Mouse (Mus musculus): ENCODE measurements around the gene Ksr1.
A peak's percentile ranks its signal among the peaks of the same experiment; 100 is the strongest.
"Not testable (repeated sequence)": the region's sequence is repeated elsewhere in the genome, so short reads cannot be mapped to it uniquely, and the experiment has no call there.

Ksr1 gene

DNA sequence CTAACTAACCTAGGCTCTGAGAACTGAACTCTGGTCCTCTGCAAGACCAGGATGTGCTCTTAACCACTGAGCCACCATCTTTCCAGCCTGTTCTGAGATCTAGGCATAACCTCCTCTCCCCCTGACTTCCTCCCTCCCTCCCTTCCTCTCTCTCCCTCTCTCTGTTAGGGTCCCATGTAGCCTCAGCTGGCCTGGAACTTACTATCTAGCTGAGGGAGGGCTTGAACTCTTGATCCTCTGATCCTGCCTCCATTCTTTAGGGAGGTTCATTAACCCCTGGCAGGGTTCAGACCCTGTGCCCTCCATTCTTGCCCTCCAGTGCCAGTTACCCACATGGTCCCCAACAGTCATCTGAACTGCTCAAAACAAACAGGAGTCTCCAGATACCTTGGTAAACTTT, 133.2 kb downstream of the Ksr1 start:
- no peak for DNase-seq (ENCODE audit: low spot score in 2 of 2)

DNA sequence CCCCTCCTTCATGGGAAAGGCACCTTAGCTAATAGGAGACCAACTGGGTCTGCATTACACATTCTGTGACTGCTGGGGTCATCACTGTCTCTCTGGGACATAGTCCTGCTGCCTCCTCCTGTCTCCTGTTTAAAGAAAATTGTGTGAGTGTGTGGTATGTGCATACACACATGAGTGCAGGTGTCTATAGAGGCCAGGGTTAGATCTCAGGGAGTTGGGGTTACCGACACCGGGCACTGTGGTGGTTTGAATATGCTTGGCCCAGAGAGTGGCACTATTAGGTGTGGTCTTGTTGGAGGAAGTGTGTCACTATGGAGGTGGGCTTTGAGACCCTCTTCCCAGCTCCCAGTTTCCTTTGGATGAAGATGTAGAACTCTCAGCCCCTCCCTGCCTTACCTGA, 133.7 kb downstream of the Ksr1 start:
- DNase-seq (ENCODE audit: low spot score in 2 of 2): no peak

DNA sequence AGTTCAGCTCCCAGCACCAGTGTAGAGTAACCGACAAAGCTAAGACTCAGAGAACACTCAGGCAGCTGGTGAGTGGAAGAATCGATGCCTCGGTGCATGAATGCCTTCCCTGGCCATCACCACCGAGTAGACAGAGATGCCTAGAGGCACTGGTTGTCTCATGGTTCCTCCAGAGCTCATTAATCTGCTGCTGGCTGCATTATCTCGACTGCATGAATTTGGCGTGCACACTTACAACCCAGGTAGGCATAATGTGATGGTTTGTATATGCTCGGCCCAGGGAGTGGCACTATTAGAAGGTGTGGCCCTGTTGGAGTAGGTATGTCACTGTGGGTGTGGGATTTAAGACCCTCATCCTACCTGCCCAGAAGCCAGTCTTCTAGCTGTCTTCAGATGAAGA, 137.3 kb downstream of the Ksr1 start:
- no peak for DNase-seq (ENCODE audit: low spot score in 2 of 2)

DNA sequence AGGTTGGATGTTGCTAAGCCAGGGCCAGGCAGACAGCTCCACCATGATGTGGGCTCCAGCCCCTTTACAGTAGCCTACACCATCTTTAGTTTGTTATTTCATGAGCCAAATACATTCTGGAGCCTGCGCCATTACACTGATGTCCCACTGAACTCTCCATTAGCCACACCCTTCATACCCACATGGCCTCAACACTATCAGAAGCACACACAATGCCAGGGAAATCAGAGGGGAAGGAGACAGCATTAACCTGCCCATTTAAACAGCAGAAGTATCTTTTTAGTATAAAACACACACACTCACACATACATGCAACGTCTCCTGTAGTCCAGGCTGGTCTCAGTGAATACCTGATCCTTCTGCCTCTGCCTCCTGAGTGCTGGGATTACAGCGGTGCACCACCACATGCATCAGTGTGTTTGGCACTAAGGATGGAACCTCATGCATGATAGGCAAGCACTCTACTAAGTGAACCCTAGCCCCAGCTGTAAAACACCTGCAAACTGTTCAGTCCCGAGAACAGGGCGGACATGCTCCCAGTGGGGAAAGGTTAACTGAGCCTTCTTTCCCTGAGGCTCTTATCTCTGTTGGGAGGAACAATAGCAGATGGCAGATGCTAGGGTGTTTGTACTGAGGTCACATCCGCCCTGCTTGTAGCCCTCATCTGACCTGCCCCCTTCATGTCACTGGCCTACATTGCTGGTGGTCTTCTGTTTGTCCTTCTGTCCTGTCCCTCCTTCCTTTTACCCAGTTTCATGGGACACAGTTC, 138.0 kb downstream of the Ksr1 start:
- DNase-seq (ENCODE audit: low spot score in 2 of 2): no peak

DNA sequence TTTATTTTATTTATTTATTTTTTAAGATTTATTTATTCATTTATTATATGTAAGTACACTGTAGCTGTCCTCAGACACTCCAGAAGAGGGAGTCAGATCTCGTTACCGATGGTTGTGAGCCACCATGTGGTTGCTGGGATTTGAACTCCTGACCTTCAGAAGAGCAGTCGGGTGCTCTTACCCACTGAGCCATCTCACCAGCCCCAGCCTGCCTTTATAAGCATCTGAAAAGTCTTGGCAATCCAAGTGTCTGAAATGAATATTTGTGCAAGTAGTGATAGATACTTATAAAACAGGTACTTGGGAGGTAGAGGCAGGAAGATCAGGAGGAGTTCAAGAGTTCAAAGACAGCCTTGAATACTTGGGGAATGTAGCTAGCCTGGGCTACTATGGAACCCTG, 138.9 kb downstream of the Ksr1 start:
- DNase-seq (ENCODE audit: low spot score in 2 of 2): not testable (repeated sequence)

DNA sequence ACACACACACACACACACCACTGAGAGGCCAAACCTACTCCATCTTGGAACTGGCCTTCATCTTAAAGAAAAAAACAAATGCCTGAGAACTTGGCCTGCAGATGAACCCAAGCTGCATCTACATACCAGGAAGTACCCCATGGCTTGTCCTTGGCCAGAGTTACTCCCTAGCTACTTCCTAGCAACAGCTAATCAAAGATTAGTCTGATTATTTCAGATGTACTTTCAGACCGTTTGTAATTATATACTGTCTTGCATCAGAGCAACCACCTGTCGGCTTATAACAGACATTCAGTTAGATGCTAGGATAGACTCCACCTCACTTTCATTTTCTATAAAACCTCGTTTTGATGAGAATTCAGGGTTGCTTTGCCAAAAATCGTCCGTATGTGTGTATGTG, 139.8 kb downstream of the Ksr1 start:
- DNase-seq (ENCODE audit: low spot score in 2 of 2): no peak

DNA sequence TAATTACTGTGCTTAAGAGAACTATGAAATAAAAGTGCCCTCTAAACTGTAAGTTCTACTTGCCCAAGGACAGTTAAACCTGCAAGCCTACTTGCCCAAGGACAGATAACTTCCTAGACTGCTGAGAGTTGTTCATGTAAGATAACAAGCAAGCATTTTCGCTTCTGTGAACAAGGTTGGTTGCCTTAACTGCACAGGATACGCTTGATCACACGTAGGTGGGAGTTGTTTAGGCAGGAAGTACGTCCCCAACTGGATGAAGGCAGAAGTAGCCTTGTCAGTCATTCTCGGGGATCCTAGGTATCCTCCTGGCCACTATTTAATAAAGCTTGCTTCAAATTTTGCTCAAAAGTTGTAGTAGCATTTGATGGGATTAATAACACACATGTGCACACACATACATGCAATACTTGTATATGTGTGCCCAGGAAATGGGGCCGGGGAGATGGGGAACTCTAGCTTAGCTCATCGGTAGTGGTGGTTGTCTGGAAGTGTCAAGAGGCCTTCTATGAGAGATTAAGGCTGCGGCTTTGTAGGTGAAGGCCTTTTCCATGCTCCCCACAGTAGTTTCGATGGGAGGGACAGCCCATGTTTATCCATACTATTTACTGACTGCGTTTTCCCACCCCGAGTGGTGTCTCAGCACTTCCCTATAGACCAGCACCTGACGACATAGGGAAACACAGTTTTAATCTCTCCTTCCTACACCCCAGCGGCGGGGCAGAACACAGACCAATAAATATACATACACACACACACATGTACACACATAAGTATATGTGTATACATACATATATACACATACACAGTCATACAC, 140.4 kb downstream of the Ksr1 start:
- DNase-seq (ENCODE audit: low spot score in 2 of 2): no peak

DNA sequence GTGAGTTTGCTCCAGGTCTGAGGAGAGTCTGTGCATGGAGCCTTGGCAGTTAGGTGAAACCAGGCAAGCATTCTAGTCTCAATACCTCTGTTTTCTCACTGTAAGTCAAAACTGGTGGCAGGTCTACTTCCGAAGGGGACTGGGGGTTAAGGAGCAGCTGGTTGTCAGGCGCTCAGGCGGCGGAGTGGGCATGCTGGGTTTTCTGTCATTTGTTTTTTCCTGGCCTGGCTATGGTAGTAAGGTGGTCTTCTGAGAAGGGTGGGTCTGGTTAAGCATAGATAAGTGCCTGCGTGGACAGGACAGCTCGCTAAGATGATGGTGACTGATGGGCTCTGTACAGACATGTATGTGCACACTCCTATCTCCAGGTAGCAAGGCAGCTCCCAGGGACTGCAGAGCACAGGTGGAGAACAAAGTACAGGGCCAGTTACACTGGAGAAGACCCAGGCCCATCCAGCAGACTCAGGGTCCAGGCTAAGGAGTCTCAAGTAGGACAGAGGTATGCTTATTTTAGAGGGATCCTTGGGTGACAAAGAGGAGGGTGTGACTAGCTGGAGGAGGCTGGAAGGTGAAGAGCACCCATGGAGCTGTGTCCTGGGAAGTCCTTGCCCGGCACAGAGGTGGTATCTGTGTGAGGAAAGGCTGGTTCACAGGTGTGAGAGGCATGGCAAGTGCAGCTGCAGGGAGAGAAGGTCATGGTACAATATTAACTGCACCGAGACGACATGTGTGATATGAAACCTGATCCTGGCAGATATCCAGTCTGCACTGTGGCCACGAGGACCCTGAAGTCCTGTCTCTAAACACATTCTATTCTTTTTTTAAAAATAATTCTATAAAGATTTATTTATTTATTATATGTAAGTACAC, 142.2 kb downstream of the Ksr1 start:
- DNase-seq (ENCODE audit: low spot score in 2 of 2): no peak

DNA sequence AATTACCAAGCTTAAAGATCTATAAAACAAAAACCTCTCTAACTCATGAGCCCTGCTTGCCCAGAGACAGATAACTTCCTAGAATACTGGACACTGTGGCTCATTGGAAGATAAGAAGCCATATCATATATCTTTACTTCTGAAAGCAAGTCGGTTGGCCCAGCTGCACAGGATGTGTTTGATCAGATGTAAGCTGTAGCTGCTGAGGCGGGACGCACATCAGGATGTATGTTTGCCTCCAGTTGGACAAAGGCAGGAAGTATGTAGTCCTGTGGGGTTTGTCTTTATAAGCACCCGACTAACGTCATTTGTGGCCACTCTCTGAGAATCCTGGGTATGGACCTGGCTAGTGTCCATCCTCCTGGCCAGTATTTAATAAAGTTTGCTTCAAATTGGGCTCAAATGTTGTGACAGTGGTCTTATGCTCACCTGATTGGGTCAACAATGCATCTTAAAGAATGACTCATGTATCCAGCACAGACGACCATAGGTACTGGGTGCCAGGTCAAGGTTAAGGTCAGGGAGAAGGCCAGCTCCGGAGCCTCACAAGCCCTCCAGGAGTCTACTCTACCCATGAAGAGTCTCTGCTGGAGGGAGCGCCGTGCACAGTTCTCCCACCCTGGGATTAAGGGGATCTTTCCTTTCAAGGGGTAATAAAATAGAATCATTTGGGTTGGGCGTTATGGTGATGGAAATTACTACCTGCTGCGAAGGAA, 143.0 kb downstream of the Ksr1 start:
- DNase-seq (ENCODE audit: low spot score in 2 of 2): no peak

DNA sequence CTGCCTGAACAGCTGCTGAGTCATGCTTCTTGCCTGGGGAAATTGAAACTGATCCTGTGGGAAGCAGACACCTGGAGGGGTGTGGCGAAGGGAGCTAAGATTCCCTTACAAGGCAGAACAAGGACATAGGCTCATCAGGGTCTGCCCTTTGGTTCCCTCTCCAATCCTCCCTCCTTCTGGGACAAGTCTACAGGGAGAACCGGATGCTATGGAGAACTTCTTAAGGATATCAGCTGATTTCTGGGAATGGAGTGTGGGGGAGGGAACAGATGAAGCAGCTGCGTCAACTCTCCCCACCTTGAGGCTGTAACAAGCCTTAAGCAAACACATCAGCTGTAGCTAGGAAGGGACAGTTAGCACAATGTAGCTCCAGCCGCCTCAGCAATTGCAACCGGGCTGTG, 143.7 kb downstream of the Ksr1 start:
- no peak for DNase-seq (ENCODE audit: low spot score in 2 of 2)

DNA sequence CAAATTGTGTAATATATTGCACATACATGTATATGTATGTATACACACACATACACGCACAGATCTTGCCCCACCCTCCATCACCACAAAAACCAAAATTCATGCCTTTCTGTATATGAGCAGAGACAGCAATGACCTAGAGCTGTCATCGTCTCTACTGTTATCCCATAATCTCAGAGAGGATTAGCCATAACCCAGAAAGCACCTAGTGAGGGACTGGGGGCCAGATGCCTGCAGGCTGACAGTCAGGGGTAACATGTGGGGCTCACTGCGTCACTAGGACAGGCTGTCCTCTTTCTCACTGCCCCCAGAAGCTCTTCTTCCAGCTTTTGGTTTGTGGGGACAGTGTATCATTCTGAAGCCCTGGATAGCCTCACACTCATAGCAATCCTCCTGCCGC, 144.3 kb downstream of the Ksr1 start:
- no peak for DNase-seq (ENCODE audit: low spot score in 2 of 2)

DNA sequence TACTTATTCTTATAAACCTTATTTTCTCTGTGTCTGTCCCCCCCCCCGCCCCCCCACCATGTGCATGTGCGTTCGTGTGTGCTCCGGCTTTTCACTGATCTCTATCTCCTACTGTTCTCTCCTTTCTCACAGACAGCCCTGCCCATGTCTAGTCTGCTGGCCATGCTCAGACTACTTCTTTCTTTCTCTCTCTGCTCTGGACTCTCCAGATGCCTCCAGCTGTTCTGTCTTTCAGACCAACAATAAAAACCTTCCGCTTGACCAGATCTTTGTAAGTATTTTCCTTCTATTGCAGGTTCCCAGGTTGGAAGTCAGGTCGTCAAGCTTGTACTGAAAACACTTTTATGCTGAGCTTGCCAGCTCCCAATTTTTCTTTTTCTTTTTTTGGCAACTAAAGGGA, 147.1 kb downstream of the Ksr1 start:
- DNase-seq (ENCODE audit: low spot score in 2 of 2): no peak

DNA sequence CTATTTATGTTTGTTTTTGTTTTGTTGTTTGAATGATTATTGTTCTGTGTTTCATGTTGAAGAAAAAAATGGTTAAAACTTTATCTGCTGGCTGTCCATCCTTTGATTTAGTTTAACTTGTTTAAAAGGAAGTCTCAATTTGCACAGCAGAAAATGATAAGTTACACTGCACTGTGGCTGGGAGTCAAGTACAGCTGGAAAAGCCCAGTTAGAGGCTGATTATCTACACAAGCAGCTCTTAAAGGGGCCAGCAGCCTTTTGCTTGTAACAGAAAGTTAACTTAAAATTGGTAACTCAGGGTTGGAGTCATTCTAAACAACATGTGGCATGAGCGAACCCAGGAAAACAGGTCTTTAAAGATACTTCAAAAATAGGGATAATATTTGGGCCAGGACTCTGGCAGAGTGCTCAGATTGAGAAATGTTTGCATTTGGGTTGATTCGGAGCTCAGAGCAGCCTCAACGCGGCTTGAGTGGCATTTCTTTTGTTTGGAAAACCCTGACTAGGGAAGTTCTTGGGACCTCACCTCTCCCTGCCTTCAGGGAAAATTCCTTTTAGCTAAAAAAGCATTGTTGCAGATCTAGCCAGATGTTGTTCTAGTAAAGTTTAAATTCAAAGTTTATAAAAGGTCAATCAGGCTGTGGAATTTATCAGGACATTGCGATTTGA, 155.2 kb downstream of the Ksr1 start:
- DNase-seq (ENCODE audit: low spot score in 2 of 2): not testable (repeated sequence)

DNA sequence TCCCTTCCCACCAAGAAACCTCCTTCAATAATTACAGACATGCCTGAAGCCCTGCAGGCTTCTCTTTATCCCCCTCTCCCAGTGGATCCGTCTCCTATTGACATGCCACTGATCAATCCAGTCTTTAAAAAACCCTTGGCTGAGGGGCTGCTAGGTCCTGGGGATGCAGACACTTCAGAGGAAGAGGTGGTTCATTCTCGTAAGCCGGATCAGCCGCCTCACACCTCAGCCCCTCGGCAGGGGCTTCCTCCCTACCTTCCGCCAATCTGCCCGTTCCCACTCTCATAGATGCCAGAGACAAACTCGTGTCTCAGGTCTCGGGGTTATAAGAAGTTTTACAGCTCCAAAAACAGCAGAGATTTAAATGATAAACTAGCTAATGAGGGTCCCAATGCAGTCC, 156.1 kb downstream of the Ksr1 start:
- no peak for DNase-seq (ENCODE audit: low spot score in 2 of 2)

DNA sequence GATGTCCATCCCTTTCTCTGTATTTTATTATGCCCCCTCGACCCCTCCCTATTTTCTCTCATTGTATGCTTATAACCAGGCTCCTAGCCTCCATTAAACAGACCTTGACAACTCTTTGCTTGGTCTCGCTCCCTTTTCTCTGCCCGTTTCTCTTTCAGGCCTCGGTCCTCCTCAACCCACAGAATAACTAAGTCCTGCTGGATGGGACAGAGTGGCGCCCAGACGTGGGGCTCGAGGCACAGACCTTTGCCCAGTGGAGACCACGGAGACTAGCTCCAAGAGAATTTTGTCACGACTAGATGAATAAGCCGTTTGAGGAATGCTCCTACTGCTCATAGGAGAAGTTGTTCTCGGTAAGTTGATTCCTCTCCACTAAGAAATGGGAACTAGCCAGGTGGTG, 157.0 kb downstream of the Ksr1 start:
- DNase-seq (ENCODE audit: low spot score in 2 of 2): not testable (repeated sequence)

DNA sequence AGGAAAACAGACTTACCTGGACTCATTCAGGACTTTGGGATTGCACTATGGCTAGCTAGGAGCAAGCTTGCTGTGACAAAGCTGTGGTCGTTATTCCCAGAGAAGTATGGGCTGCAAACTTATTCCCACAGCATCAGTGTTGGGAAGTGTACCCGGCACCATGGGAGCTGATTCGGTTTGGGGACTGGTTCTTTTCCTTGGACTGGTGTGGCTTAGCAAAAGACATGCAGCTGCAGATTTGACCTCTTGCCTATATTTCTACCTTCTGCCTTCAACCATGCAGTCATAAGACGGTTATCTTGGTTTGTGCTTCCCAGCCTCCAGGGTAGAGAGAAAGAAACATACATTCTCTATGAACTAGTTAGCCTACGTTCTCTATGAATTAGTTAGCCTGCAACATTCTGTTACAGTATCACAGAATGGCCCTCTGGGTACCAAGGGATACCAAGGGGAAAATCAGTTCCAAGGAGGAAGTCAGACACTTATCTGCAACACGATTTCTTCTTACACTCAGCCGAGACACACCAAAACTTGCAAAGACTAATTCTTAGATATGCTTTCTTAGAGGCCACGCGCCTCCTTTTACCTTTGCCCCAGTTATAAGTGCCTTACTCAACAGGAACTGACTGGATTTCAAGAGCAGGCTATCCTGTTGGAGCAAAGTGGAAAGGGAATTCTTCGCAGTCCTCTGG, 159.8 kb downstream of the Ksr1 start:
- DNase-seq (ENCODE audit: low spot score in 2 of 2): no peak

DNA sequence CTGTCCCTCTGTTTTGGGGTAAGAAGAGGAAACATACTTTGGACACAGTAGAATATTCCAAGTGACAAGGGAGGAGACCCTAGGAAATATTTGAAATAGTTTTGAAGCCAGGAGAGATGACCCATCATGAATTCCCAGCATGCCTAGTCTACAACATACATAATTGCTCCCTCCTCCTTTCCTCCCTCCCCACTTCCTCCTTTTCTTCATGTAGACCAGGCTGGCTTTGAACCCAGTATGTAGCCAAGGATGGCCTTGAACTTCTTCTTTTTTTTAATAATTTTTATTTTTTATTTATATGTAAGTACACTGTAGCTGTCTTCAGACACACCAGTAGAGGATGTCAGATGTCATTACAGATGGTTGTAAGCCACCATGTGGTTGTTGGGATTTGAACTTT, 160.7 kb downstream of the Ksr1 start:
- DNase-seq (ENCODE audit: low spot score in 2 of 2): no peak

DNA sequence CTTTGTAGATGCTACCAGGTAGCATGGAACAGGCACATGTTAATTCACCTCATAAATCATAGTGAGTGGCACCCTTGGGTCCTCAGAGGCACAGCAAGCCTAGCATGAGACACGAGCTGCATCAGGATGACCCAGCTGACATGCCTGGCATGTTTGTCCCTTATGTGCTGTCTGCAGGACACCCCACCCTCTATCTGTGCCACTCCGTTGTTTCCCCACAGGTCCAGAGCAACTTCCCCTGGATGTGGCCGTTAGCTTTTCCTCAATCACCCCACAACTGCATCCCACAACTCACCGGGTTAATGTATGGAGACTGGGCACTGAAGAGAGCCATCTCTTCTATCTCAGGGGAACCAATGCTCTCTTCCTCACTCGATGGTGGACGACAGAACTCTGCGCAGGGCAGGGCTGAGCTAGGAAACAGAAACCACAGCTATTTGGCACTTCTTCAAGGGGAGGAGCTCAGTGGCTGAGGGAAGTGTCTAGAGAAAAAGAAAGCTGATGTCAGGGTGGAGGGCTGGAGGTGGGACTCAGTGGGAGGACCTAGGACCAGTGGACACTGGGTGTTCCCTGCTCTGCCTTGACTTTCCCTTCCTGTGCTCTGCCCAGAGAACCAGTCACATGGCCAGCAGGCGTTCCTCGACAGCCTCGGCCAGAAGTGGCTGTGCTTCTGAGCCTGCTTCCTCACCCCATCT, 161.6 kb downstream of the Ksr1 start, which contains the start of gene Lgals9:
Lgals9 (minus strand) TSS at position 464 of the 695 bp plus-strand sequence.
- DNase-seq (ENCODE audit: low spot score in 2 of 2): peak in 1 of 2 experiments; percentile 5

DNA sequence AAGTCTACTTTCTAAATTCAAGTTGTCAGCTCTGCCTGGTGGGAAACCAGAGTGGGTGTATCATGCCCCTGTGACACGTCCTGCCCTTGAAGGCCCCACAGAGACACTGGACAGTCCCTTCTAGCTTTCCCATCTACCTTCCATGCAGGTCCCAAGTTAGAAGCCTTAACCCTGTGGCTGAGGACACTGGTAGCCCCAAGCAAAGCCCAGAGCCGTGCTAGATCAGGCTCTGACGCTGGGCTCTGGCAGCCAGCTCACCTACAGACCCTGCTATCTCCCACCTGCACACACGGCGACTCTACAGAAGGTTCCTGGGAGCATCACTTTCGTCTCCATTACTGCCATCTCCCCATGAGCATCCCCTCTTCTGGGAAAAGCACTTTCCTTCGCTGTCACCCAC, 162.7 kb downstream of the Ksr1 start:
- DNase-seq (ENCODE audit: low spot score in 2 of 2): no peak
